Mouse (Mus musculus) CD4-positive naive resting alpha-beta T cell, adult 76 days (primary cell): ENCODE results near the gene Cxcl3. TPM values are rescaled to one million over a fixed set of nuclear protein-coding genes. Genes with fewer than 3 reads are reported as not detected.

Experiments used
- total RNA-seq: library from RNA; stranded (reverse); gene quantifications from one replicate; pipeline ENCODE4 v1.2.4, GENCODE M21; 2023

The Cxcl3 gene
- not detected for total RNA-seq

DNA sequence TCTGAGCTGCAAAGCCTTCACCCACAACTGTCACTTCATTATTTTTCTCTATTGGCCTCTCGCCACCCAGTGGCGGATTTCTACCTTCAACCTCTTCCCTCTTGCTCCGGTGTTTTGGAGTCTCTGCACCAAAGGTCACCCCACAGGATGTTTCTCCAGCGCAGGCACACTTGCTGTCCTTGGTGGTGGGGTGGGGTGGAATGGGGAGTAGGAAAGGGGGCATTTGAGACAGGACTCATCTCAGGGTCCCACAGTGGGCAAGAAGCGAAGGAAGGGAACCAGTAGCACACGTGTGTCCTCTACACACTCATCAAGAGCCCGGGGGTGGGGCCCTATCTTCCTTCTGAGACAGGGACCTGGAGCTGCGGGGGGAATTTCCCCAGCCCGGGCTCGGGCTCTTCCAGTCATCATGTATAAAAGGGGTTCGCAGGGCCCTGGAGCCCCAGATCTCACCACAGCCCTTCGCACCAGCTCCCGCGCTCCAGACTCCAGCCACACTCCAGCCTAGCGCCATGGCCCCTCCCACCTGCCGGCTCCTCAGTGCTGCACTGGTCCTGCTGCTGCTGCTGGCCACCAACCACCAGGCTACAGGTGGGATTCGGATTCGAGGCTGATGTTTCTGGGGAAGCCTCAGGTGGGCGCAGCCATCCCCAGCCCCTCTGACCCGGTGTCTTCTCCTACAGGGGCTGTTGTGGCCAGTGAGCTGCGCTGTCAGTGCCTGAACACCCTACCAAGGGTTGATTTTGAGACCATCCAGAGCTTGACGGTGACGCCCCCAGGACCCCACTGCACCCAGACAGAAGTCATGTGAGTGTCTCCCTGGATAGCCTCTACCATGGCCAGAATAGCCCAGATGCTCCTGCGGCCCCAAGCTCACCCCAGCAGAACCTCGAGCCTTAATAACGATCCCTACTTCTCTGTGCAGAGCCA, at the start of gene Cxcl3:
TSS of gene Cxcl3 (plus strand) at position 445 of the 930 bp plus-strand sequence.

DNA sequence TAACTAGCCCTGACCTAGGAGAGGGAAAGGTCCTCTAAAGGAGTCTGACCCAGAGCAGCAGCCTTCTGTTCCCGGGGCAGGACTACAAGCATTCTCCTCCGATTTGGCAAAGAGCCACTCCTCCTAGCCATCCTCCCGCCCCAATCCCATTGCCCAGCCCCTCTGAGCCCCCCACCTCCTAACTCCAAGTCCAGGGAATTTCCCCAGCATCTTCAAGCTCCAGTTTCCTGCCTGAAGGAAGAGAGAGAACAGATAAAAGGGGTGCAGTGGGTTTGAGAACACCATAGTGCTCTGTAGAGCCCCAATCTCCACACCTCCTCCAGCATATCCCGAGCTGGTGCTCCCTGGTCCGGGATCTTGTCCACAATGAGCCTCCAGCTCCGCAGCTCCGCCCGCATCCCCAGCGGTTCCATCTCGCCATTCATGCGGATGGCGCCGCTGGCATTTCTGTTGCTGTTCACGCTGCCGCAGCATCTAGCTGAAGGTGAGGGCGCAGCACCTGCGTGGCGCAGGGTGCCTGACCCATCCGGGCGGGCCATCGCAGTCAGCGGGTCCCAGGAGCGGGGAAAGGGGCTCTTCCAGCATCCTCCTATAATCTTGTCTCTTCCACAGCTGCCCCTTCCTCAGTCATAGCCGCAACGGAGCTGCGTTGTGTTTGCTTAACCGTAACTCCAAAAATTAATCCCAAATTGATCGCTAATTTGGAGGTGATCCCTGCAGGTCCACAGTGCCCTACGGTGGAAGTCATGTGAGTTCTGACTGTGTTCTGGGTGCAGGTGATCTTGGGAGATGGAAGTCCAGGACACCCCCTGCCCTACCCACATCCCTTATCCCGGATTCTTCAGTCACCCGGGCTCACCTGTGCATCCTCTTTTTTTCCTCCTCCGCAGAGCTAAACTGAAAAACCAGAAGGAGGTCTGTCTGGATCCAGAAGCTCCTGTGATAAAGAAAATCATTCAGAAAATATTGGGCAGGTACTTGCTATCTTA, 26.5 kb upstream of the Cxcl3 start, which contains the start of gene Cxcl5:
TSS of gene Cxcl5 (plus strand) at position 284 of the 989 bp plus-strand sequence.

DNA sequence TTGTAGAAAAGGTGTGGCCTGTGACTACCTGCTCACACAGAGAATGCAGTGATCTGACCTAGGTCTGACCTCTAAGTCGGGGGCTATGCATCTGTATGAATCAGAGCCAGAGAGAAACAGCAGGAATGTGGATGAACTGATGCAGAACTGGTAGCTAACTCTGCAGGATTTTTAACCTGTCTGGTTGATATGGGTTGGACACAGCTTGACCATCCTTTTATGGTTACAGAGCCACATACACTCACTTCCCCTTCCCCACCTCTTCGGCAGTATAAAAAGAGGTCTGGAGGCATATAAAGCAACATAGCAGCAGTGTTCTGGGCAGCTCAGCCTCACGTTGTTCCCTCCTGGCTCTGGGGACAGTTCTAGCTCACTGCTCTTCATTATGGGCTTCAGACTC, 17.7 kb upstream of the Cxcl3 start, which contains the start of gene Ppbp:
TSS of gene Ppbp (plus strand) at position 301 of the 400 bp plus-strand sequence.

DNA sequence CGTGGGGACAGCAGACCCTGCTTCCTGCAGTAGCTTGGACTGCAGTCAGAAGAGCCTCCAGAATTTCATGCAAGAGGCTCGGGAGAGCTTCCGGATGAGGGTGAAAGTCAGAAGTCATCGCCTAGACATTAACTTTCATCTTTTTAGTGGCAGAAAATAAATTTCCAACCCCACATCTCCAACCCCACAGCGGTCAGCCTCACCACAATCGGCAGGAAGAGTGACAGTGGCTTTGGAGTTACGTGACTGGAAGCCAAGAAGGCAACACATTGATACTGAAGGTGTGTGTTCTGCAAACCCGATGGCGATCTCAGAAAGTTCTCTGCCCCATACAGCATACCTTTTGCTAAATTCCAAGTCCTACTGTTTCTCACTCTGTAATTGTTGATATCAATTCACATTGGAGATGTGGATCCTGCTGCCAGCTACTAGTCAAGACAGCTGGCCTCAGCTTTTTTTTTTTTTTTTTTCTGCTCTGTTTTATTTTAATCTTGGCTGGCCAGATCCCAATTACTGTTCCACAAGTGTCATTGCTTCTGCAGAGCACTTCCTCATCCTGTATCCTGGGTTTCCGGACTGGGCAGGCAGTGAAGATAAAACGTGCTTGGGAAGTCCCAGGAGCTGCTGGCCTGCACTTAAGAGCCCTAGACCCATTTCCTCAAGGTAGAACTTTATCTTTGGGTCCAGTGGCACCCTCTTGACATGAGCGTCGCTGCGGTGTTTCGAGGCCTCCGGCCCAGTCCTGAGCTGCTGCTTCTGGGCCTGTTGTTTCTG, 13.8 kb upstream of the Cxcl3 start, which contains the start of gene Pf4:
TSS of gene Pf4 (plus strand) at position 556 of the 774 bp plus-strand sequence.

DNA sequence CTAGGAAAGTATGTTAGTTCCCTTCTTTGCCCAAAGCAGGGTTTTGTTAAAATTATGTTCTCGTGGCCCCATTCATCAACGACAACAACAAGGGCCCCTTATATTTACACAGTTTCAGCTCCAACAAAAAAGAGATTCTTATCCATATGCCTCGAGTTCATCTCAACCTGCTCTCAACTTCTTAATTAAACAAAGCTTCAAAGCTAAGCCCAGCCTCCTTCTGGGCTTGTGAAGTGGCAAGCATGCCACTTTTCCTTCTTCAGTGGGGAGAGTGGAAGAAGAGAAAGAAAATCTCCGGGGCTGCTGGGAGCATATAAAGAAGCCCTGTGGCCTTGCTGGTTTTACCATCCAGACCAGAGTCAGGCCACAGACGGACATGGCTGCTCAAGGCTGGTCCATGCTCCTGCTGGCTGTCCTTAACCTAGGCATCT, 8.3 kb downstream of the Cxcl3 start, which contains the start of gene Cxcl15:
TSS of gene Cxcl15 (plus strand) at position 340 of the 431 bp plus-strand sequence.

Other genes starting within 250 kb of the Cxcl3 start
- not detected for gene 5830473C10Rik, start 225.0 kb upstream of the Cxcl3 start, total RNA-seq
- gene Rassf6, start 145.4 kb upstream of the Cxcl3 start, total RNA-seq: 0.59 TPM
- gene Cxcl5, start 26.7 kb upstream of the Cxcl3 start, total RNA-seq: not detected
- 4.5 TPM for gene Ppbp, start 17.6 kb upstream of the Cxcl3 start, total RNA-seq
- not detected for gene Pf4, start 13.7 kb upstream of the Cxcl3 start, total RNA-seq
- not detected for gene Cxcl15, start 8.4 kb downstream of the Cxcl3 start, total RNA-seq
- gene Cxcl1, start 105.1 kb downstream of the Cxcl3 start, total RNA-seq: 0.29 TPM
- 11.2 TPM for gene Cxcl2, start 117.8 kb downstream of the Cxcl3 start, total RNA-seq
- gene Mthfd2l, start 145.0 kb downstream of the Cxcl3 start, total RNA-seq: 6.1 TPM
- not detected for gene Epgn, start 241.4 kb downstream of the Cxcl3 start, total RNA-seq